Mouse (Mus musculus): ENCODE measurements at regions not wholly inside any gene's neighbourhood (a gene's known extent, or its start where the extent isn't known, plus 50 kb on each side); places are given as distances from the start of the nearest gene placed in this dataset.
"Not testable (repeated sequence)": the region's sequence is repeated elsewhere in the genome, so short reads cannot be mapped to it uniquely, and the experiment has no call there.

- Histone ChIP-seq H3ac (ENCODE audit: control insufficient read depth, insufficient read length) (no peak overlapping the region), H3K27me3 (ENCODE audit: control insufficient read depth, insufficient read depth, insufficient read length) (no peaks in the 10 kb centered on the region), H3K79me2 (ENCODE audit: control insufficient read depth, insufficient read depth) (no peaks in the 10 kb centered on the region), H3K4me2 (ENCODE audit: low read depth) (no peak overlapping the region), H3K36me3 (ENCODE audit: control insufficient read depth, insufficient read depth) (no peaks in the 10 kb centered on the region), H3K4me3 (no peak overlapping the region)
- TF ChIP-seq POLR2AphosphoS2 (IDR thresholded peaks at IDR 0.05; ENCODE audit: insufficient read length, low read depth) (no peak), SRF (IDR thresholded peaks at IDR 0.05; ENCODE audit: control insufficient read depth, insufficient read length, low read depth) (no peak), MYOD1 (IDR thresholded peaks at IDR 0.05; ENCODE audit: control insufficient read depth in 1 of 3, insufficient read length in 2 of 3, low read depth in 2 of 3) (no peak), MYOG (IDR thresholded peaks at IDR 0.05; ENCODE audit: control insufficient read depth in 1 of 3, insufficient read depth in 1 of 3, insufficient read length in 2 of 3, low read depth in 2 of 3) (no peak), E2F4 (IDR thresholded peaks at IDR 0.05; ENCODE audit: insufficient read depth) (no peak), TCF12 (IDR thresholded peaks at IDR 0.05; ENCODE audit: insufficient read depth, poor library complexity, severe bottlenecking) (no peak), POLR2A (IDR thresholded peaks at IDR 0.05; ENCODE audit: insufficient read length, low read depth) (no peak), MAX (IDR thresholded peaks at IDR 0.05; ENCODE audit: low read depth) (no peak), REST (IDR thresholded peaks at IDR 0.05; ENCODE audit: insufficient read depth, insufficient read length) (no peak), USF1 (IDR thresholded peaks at IDR 0.05; ENCODE audit: low read depth) (no peak), CEBPB (IDR thresholded peaks at IDR 0.05; ENCODE audit: insufficient read depth, poor library complexity, severe bottlenecking) (no peak), TCF3 (IDR thresholded peaks at IDR 0.05; ENCODE audit: insufficient read length, low read depth) (no peak)
These were observed 131.1 kb downstream of the Kcnk1 start for GRCm38 (mm10) chr8:126126041-126126440.

- TF ChIP-seq SRF (IDR thresholded peaks at IDR 0.05; ENCODE audit: control insufficient read depth, insufficient read length, low read depth): no peak
- no peak for TF ChIP-seq TCF12 (IDR thresholded peaks at IDR 0.05; ENCODE audit: insufficient read depth, poor library complexity, severe bottlenecking)
- TF ChIP-seq POLR2AphosphoS2 (IDR thresholded peaks at IDR 0.05; ENCODE audit: insufficient read length, low read depth): no peak
- TF ChIP-seq MYOD1 (IDR thresholded peaks at IDR 0.05; ENCODE audit: control insufficient read depth in 1 of 3, insufficient read length in 2 of 3, low read depth in 2 of 3): no peak
- TF ChIP-seq MAX (IDR thresholded peaks at IDR 0.05; ENCODE audit: low read depth): no peak
- TF ChIP-seq USF1 (IDR thresholded peaks at IDR 0.05; ENCODE audit: low read depth): no peak
- no peak for TF ChIP-seq E2F4 (IDR thresholded peaks at IDR 0.05; ENCODE audit: insufficient read depth)
- TF ChIP-seq CEBPB (IDR thresholded peaks at IDR 0.05; ENCODE audit: insufficient read depth, poor library complexity, severe bottlenecking): no peak
- TF ChIP-seq REST (IDR thresholded peaks at IDR 0.05; ENCODE audit: insufficient read depth, insufficient read length): no peak
- TF ChIP-seq POLR2A (IDR thresholded peaks at IDR 0.05; ENCODE audit: insufficient read length, low read depth): no peak
- TF ChIP-seq TCF3 (IDR thresholded peaks at IDR 0.05; ENCODE audit: insufficient read length, low read depth): no peak
- H3K79me2 ChIP-seq (ENCODE audit: control insufficient read depth, insufficient read depth): no peaks in the 10 kb centered on the region
These were observed 137.1 kb downstream of the Kcnk1 start for GRCm38 (mm10) chr8:126132076-126132475.

GRCm38 (mm10) chr8:126132918-126133317, 137.9 kb downstream of the Kcnk1 start:
- H3K36me3 ChIP-seq (ENCODE audit: control insufficient read depth, insufficient read depth); H3ac ChIP-seq (ENCODE audit: control insufficient read depth, insufficient read length); H3K4me3 ChIP-seq; H3K79me2 ChIP-seq (ENCODE audit: control insufficient read depth, insufficient read depth); H3K27me3 ChIP-seq (ENCODE audit: control insufficient read depth, insufficient read depth, insufficient read length); H3K4me2 ChIP-seq (ENCODE audit: low read depth): not testable (repeated sequence)

More at GRCm38 (mm10) chr8:126132076-126132475, 137.1 kb downstream of the Kcnk1 start:
- Histone ChIP-seq H3K4me2 (ENCODE audit: low read depth) (no peak overlapping the region), H3K4me3 (no peak overlapping the region), H3ac (ENCODE audit: control insufficient read depth, insufficient read length) (no peak overlapping the region), H3K27me3 (ENCODE audit: control insufficient read depth, insufficient read depth, insufficient read length) (no peaks in the 10 kb centered on the region), H3K36me3 (ENCODE audit: control insufficient read depth, insufficient read depth) (no peaks in the 10 kb centered on the region)

- H3K36me3 ChIP-seq (ENCODE audit: control insufficient read depth, insufficient read depth): no peaks in the 10 kb centered on the region
- TF ChIP-seq POLR2A (IDR thresholded peaks at IDR 0.05; ENCODE audit: insufficient read length, low read depth) (no peak), TCF12 (IDR thresholded peaks at IDR 0.05; ENCODE audit: insufficient read depth, poor library complexity, severe bottlenecking) (no peak), MYOG (IDR thresholded peaks at IDR 0.05; ENCODE audit: control insufficient read depth in 1 of 3, insufficient read depth in 1 of 3, insufficient read length in 2 of 3, low read depth in 2 of 3) (no peak), TCF3 (IDR thresholded peaks at IDR 0.05; ENCODE audit: insufficient read length, low read depth) (no peak), REST (IDR thresholded peaks at IDR 0.05; ENCODE audit: insufficient read depth, insufficient read length) (no peak), MYOD1 (IDR thresholded peaks at IDR 0.05; ENCODE audit: control insufficient read depth in 1 of 3, insufficient read length in 2 of 3, low read depth in 2 of 3) (no peak), E2F4 (IDR thresholded peaks at IDR 0.05; ENCODE audit: insufficient read depth) (no peak), POLR2AphosphoS2 (IDR thresholded peaks at IDR 0.05; ENCODE audit: insufficient read length, low read depth) (no peak), USF1 (IDR thresholded peaks at IDR 0.05; ENCODE audit: low read depth) (no peak), MAX (IDR thresholded peaks at IDR 0.05; ENCODE audit: low read depth) (no peak), CEBPB (IDR thresholded peaks at IDR 0.05; ENCODE audit: insufficient read depth, poor library complexity, severe bottlenecking) (no peak), SRF (IDR thresholded peaks at IDR 0.05; ENCODE audit: control insufficient read depth, insufficient read length, low read depth) (no peak)
- H3K79me2 ChIP-seq (ENCODE audit: control insufficient read depth, insufficient read depth): no peaks in the 10 kb centered on the region
- no peak overlapping the region for H3K4me3 ChIP-seq
- no peak overlapping the region for H3K4me2 ChIP-seq (ENCODE audit: low read depth)
- no peak overlapping the region for H3ac ChIP-seq (ENCODE audit: control insufficient read depth, insufficient read length)
- H3K27me3 ChIP-seq (ENCODE audit: control insufficient read depth, insufficient read depth, insufficient read length): peaks cover 14% of the 10 kb centered on the region
These were observed 140.1 kb downstream of the Kcnk1 start for GRCm38 (mm10) chr8:126135100-126135499.

GRCm38 (mm10) chr8:126135573-126135972, 140.6 kb downstream of the Kcnk1 start:
- Histone ChIP-seq H3K27me3 (ENCODE audit: control insufficient read depth, insufficient read depth, insufficient read length) (peaks cover 14% of the 10 kb centered on the region), H3K36me3 (ENCODE audit: control insufficient read depth, insufficient read depth) (no peaks in the 10 kb centered on the region), H3K79me2 (ENCODE audit: control insufficient read depth, insufficient read depth) (no peaks in the 10 kb centered on the region), H3K4me3 (no peak overlapping the region), H3K4me2 (ENCODE audit: low read depth) (no peak overlapping the region), H3ac (ENCODE audit: control insufficient read depth, insufficient read length) (no peak overlapping the region)
- TF ChIP-seq MYOD1 (IDR thresholded peaks at IDR 0.05; ENCODE audit: control insufficient read depth in 1 of 3, insufficient read length in 2 of 3, low read depth in 2 of 3) (no peak), TCF12 (IDR thresholded peaks at IDR 0.05; ENCODE audit: insufficient read depth, poor library complexity, severe bottlenecking) (no peak), POLR2AphosphoS2 (IDR thresholded peaks at IDR 0.05; ENCODE audit: insufficient read length, low read depth) (no peak), TCF3 (IDR thresholded peaks at IDR 0.05; ENCODE audit: insufficient read length, low read depth) (no peak), REST (IDR thresholded peaks at IDR 0.05; ENCODE audit: insufficient read depth, insufficient read length) (no peak), CEBPB (IDR thresholded peaks at IDR 0.05; ENCODE audit: insufficient read depth, poor library complexity, severe bottlenecking) (no peak), USF1 (IDR thresholded peaks at IDR 0.05; ENCODE audit: low read depth) (no peak), E2F4 (IDR thresholded peaks at IDR 0.05; ENCODE audit: insufficient read depth) (no peak), MYOG (IDR thresholded peaks at IDR 0.05; ENCODE audit: control insufficient read depth in 1 of 3, insufficient read depth in 1 of 3, insufficient read length in 2 of 3, low read depth in 2 of 3) (no peak), POLR2A (IDR thresholded peaks at IDR 0.05; ENCODE audit: insufficient read length, low read depth) (no peak), MAX (IDR thresholded peaks at IDR 0.05; ENCODE audit: low read depth) (no peak), SRF (IDR thresholded peaks at IDR 0.05; ENCODE audit: control insufficient read depth, insufficient read length, low read depth) (no peak)

Data from myocyte (in vitro differentiated cells).